Mouse (Mus musculus) heart, postnatal 0 days (tissue): ENCODE measurements around the gene Sema6d.

Source experiments
- CTCF ChIP-seq: IDR thresholded peaks from 2 replicates; pipeline ENCODE4 v1.5.1; 2016; ENCODE audit warnings: antibody characterized with exemption, control low read depth, low read depth
- EP300 ChIP-seq: IDR thresholded peaks from 2 replicates; pipeline ENCODE4 v1.6.1; 2016; ENCODE audit warnings: antibody characterized with exemption, low read depth

DNA sequence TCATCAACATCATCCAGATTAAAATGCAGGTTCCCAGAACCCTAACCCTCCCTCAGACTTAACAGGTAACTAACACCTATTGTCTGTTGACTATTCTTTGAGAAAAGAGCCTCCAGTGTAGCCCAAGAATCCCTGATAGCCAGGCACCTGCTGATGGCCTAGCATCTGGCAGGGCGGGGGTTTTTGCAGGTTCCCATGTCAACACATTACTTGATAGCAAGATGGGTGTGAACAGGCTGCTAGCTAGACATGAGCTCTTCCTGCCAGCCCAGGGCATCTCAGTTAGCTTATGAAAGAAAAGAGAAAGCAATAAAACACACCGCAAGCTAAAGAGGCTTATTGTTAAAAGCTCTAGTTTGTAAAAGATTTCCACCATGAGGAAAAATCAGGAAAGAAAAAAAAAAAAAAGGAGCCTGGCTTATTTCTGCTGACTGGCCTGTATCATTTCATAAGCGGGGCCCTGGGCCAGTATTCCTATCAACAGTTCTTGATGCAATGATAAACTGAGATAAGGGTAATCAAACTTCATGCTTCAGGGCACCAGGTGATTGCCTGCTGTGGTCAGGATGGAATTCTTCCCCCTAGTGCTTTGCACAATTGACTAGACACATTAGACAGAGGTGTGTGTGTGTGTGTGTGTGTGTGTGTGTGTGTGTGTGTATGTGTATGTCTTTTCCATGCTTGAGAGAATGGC, 528.9 kb downstream of the Sema6d start:
- TF ChIP-seq CTCF (no peak), EP300 (no peak)
